Mouse (Mus musculus) liver, adult 2 months (tissue): Measurements from ENCODE around the gene Acvr1. TPM values are rescaled to one million over a fixed set of nuclear protein-coding genes. Genes with fewer than 3 reads are reported as not detected.

Experiments used
- DNase-seq: peaks from one replicate; pipeline ENCODE4 v3.0.0-alpha.2; 2011; ENCODE audit warnings: low read depth, low spot score; ENCODE audit errors: extremely low read depth
- H3K27ac ChIP-seq: fragments of 200-500 bp; replicated peaks from 2 replicates; pipeline ENCODE4 v1.5.1; 2012; ENCODE audit warnings: low read depth, mild to moderate bottlenecking, control low read depth, inconsistent platforms, low read length; ENCODE audit not compliant: insufficient read depth
- H3K27me3 ChIP-seq: fragments of 200-500 bp; 2 replicates; pipeline ENCODE4 v1.6.1; 2012; ENCODE audit warnings: mild to moderate bottlenecking, moderate library complexity, low read length, inconsistent platforms; ENCODE audit not compliant: control insufficient read depth, insufficient read depth
- H3K36me3 ChIP-seq: fragments of 200-500 bp; 2 replicates; pipeline ENCODE4 v1.6.1; 2012; ENCODE audit warnings: low read length, inconsistent platforms; ENCODE audit not compliant: control insufficient read depth, insufficient read depth
- H3K4me1 ChIP-seq: fragments of 200-500 bp; 2 replicates; pipeline ENCODE4 v1.6.1; 2011; ENCODE audit warnings: low read length; ENCODE audit not compliant: control insufficient read depth, insufficient read depth
- H3K4me3 ChIP-seq: fragments of 200-500 bp; 2 replicates; pipeline ENCODE4 v1.5.1; 2011; ENCODE audit warnings: low read depth, mild to moderate bottlenecking, control low read depth, low read length, moderate library complexity; ENCODE audit not compliant: insufficient read depth
- H3K79me2 ChIP-seq: fragments of 200-500 bp; 2 replicates; pipeline ENCODE4 v1.6.1; 2012; ENCODE audit warnings: inconsistent platforms, mild to moderate bottlenecking, low read length, moderate library complexity; ENCODE audit not compliant: control insufficient read depth, insufficient read depth
- H3K9ac ChIP-seq: fragments of 200-500 bp; 2 replicates; pipeline ENCODE4 v1.6.1; 2012; ENCODE audit warnings: low read depth, mild to moderate bottlenecking, control low read depth, inconsistent platforms, low read length
- CTCF ChIP-seq: fragments of 200-500 bp; IDR thresholded peaks from 2 replicates; pipeline ENCODE4 v1.5.1; 2011; ENCODE audit warnings: low read depth, low read length, control low read depth
- POLR2A ChIP-seq: fragments of 200-500 bp; IDR thresholded peaks from 2 replicates; pipeline ENCODE4 v1.6.1; 2011; ENCODE audit warnings: low read length, control low read depth; ENCODE audit not compliant: insufficient read depth; ENCODE audit errors: extremely low read depth
- WGBS: fragments of 180-500 bp; shearing (Covaris S2); methylation state at CpG from one replicate; pipeline ENCODE4 v1.1.7; 2018; 5-methylcytosine and 5-hydroxymethylcytosine counted together
- polyA plus RNA-seq: library from polyadenylated mRNA; depleted of rRNA; stranded (reverse); fragments of >200 nt; gene quantifications from 2 replicates; pipeline ENCODE4 v1.2.3, GENCODE M21; 2012
- total RNA-seq: library from RNA; depleted of rRNA; stranded (reverse); fragments of >200 nt; gene quantifications from 2 replicates; pipeline ENCODE4 v1.2.3, GENCODE M21; 2014

Acvr1 gene
- total and polyA plus RNA-seq, 2 experiments: 5.7 to 8.4 TPM

- Histone ChIP-seq H3K79me2 (peaks cover 37% of the 10 kb centered on the region), H3K4me1 (peaks cover 62% of the 10 kb centered on the region), H3K4me3 (no peak overlapping the region), H3K27me3 (no peaks in the 10 kb centered on the region), H3K36me3 (no peaks in the 10 kb centered on the region), H3K9ac (no peak overlapping the region), H3K27ac (peak overlapping the region; percentile 50)
- TF ChIP-seq POLR2A (no peak), CTCF (no peak)
- 16% methylated on average over 10 of the region's 10 CpGs for WGBS
- peak; percentile 83 for DNase-seq
These were observed 34.6 kb downstream of the Acvr1 start for GRCm38 (mm10) chr2:58532260-58532850.

DNA sequence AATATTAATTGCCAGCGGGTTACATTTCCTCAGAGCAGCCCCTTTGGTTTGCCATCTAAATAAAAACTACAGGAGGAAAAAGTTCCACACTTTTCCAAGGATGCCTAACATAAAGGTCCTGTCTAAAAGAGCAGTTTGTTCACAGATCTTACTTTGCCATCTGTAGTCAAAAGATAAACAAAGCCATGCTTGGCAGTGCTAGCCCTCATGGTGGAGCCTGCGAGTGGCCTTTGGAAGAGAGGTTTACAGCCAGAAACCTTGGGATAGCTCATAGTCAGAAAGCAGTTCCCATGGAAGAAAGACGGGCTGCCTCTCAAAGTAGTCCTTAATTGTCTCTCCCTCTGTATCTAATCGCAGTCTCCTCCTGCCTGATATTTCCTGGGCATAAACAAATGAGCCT is 36.4 kb downstream of the Acvr1 start:
- WGBS: 26% methylated on average over 4 of the region's 4 CpGs
- H3K27me3 ChIP-seq: no peaks in the 10 kb centered on the region
- H3K79me2 ChIP-seq: peaks cover 50% of the 10 kb centered on the region
- no peak overlapping the region for H3K9ac ChIP-seq
- H3K4me3 ChIP-seq: no peak overlapping the region
- no peak for TF ChIP-seq POLR2A
- TF ChIP-seq CTCF: peak; percentile 34; the same call in 1 of the 2 replicates
- DNase-seq: peak; percentile 79
- peaks cover 50% of the 10 kb centered on the region for H3K4me1 ChIP-seq
- no peaks in the 10 kb centered on the region for H3K36me3 ChIP-seq
- peak overlapping the region; percentile 39 for H3K27ac ChIP-seq

- 30% methylated on average over 7 of the region's 7 CpGs for WGBS
- Histone ChIP-seq H3K79me2 (peaks cover 53% of the 10 kb centered on the region), H3K4me1 (peaks cover 49% of the 10 kb centered on the region), H3K27me3 (no peaks in the 10 kb centered on the region), H3K4me3 (no peak overlapping the region), H3K9ac (peak overlapping the region; percentile 9; the same call in 1 of the 2 replicates), H3K27ac (0 out of 2 replicates have a peak overlapping the region, but pooled peaks have one; percentile 12), H3K36me3 (no peaks in the 10 kb centered on the region)
- DNase-seq: no peak
- TF ChIP-seq CTCF (no peak), POLR2A (no peak)
These were observed 37.0 kb downstream of the Acvr1 start for GRCm38 (mm10) chr2:58529860-58530440.

DNA sequence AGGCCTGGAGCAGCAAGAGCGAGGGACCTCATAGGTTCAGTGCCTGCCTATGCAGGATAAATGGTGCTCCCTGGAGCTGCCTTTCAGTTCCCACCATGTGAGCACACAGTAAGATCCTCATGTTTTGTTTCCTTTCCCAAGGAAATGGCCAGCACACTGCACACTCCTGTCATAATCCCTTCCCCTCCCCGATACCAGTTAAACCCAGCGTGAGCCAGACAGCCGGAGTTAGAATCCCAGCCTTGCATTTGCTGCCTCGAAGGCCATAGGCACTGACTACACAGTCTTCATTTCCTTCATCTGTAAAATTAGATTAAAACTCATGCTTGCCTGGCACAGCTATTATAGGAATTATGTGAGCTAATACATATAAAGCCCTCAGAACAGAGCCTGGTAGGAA is 37.6 kb downstream of the Acvr1 start:
- H3K79me2 ChIP-seq: peaks cover 54% of the 10 kb centered on the region
- no peak overlapping the region for H3K27ac ChIP-seq
- no peaks in the 10 kb centered on the region for H3K27me3 ChIP-seq
- no peak for DNase-seq
- no peaks in the 10 kb centered on the region for H3K36me3 ChIP-seq
- no peak for TF ChIP-seq POLR2A
- peaks cover 49% of the 10 kb centered on the region for H3K4me1 ChIP-seq
- 82% methylated on average over 5 of the region's 5 CpGs for WGBS
- no peak overlapping the region for H3K4me3 ChIP-seq
- no peak overlapping the region for H3K9ac ChIP-seq

DNA sequence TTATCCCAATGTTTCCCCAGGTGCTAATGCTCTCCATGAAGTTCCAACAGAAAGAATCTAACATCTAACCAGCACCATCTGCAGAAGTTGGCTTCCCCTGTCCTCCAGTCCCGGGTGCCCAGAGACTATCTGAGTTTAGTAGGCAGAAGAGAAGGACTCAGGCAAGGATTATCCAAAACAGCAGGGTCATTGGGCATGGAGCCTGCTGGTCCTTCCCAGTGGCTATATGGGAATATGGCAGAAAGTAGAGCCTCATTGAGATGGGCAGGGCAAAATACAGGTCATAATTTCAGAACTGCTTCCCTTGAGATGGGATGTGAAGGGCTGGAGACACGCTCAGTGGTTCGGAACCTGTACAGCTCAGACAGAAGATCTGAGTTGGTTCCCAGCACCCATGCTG is 39.2 kb downstream of the Acvr1 start:
- DNase-seq: no peak
- H3K79me2 ChIP-seq: peaks cover 55% of the 10 kb centered on the region
- no peak overlapping the region for H3K27ac ChIP-seq
- no peaks in the 10 kb centered on the region for H3K27me3 ChIP-seq
- WGBS: 92% methylated on average over 3 of the region's 3 CpGs
- TF ChIP-seq CTCF (no peak), POLR2A (no peak)
- H3K9ac ChIP-seq: no peak overlapping the region
- no peaks in the 10 kb centered on the region for H3K36me3 ChIP-seq
- H3K4me3 ChIP-seq: no peak overlapping the region
- H3K4me1 ChIP-seq: peaks cover 37% of the 10 kb centered on the region

- 50% methylated on average over 6 of the region's 6 CpGs for WGBS
- peaks cover 14% of the 10 kb centered on the region for H3K4me1 ChIP-seq
- no peak overlapping the region for H3K4me3 ChIP-seq
- H3K27me3 ChIP-seq: no peaks in the 10 kb centered on the region
- peaks cover 50% of the 10 kb centered on the region for H3K79me2 ChIP-seq
- H3K9ac ChIP-seq: no peak overlapping the region
- H3K36me3 ChIP-seq: no peaks in the 10 kb centered on the region
- TF ChIP-seq POLR2A (no peak), CTCF (no peak)
- no peak for DNase-seq
- no peak overlapping the region for H3K27ac ChIP-seq
These were observed 42.6 kb downstream of the Acvr1 start for GRCm38 (mm10) chr2:58524356-58524755.
